Mouse (Mus musculus) MEL (cell line): ENCODE measurements around the gene Tfap2e. TPM values are rescaled to one million over a fixed set of nuclear protein-coding genes. Genes with fewer than 3 reads are reported as not detected.

Experiments
- DNase-seq: peaks from one replicate; pipeline ENCODE4 v3.0.0; 2011; ENCODE audit warnings: low read depth, low spot score
- H3K27ac ChIP-seq: 2 replicates; pipeline ENCODE4 v1.5.1; 2012; ENCODE audit warnings: low read depth, mild to moderate bottlenecking, control low read depth, low read length, moderate library complexity; ENCODE audit not compliant: control insufficient read depth
- H3K27me3 ChIP-seq, 2 experiments: fragments of 150-350 bp in 1 of 2; sonication (generic) in 1 of 2; 2 replicates each; pipeline ENCODE4 v1.6.1; 2012; ENCODE audit warnings: low read length in 2 of 2, mild to moderate bottlenecking in 2 of 2, improper control_type of control experiment in 1 of 2, moderate library complexity in 1 of 2; ENCODE audit not compliant: insufficient read depth in 2 of 2, control insufficient read depth in 1 of 2
- H3K36me3 ChIP-seq, 2 experiments: 2 replicates each; pipeline ENCODE4 v1.6.1; 2012 to 2014; ENCODE audit warnings: low read length in 2 of 2, improper control_type of control experiment in 1 of 2, inconsistent platforms in 1 of 2, mild to moderate bottlenecking in 1 of 2; ENCODE audit not compliant: insufficient read depth in 2 of 2, control insufficient read depth in 1 of 2
- H3K4me1 ChIP-seq, 2 experiments: fragments of 150-350 bp in 1 of 2; sonication (generic) in 1 of 2; 2 replicates each; pipeline ENCODE4 v1.6.1; 2012; ENCODE audit warnings: low read length in 2 of 2, improper control_type of control experiment in 1 of 2, mild to moderate bottlenecking in 1 of 2; ENCODE audit not compliant: insufficient read depth in 2 of 2, control insufficient read depth in 1 of 2
- H3K4me3 ChIP-seq, 2 experiments: fragments of 150-350 bp in 1 of 2; sonication (generic) in 1 of 2; 2 replicates each; pipeline ENCODE4 v1.5.1; 2012; ENCODE audit warnings: low read depth in 2 of 2, low read length in 2 of 2, mild to moderate bottlenecking in 2 of 2, moderate library complexity in 2 of 2, control low read depth in 1 of 2, improper control_type of control experiment in 1 of 2; ENCODE audit not compliant: control insufficient read depth in 1 of 2, insufficient read depth in 1 of 2
- H3K79me2 ChIP-seq: 2 replicates; pipeline ENCODE4 v1.6.1; 2012; ENCODE audit warnings: mild to moderate bottlenecking, low read length, moderate library complexity; ENCODE audit not compliant: control insufficient read depth, poor library complexity, insufficient read depth
- H3K9ac ChIP-seq: 2 replicates; pipeline ENCODE4 v1.6.1; 2012; ENCODE audit warnings: low read depth, mild to moderate bottlenecking, control low read depth, low read length, moderate library complexity; ENCODE audit not compliant: control insufficient read depth, poor library complexity, severe bottlenecking
- H3K9me3 ChIP-seq: fragments of 150-350 bp; sonication (generic); replicated peaks from 2 replicates; pipeline ENCODE4 v1.6.1; 2012; ENCODE audit warnings: mild to moderate bottlenecking, low read length, improper control_type of control experiment, moderate library complexity; ENCODE audit not compliant: insufficient read depth
- CHD1 ChIP-seq: IDR thresholded peaks from 2 replicates; pipeline ENCODE4 v1.6.1; 2012; ENCODE audit warnings: low read depth, mild to moderate bottlenecking, inconsistent platforms, low read length, improper control_type of control experiment
- E2F4 ChIP-seq: IDR thresholded peaks from 2 replicates; pipeline ENCODE4 v1.6.1; 2011; ENCODE audit warnings: low read depth, low read length, improper control_type of control experiment, borderline replicate concordance
- GABPA ChIP-seq: IDR thresholded peaks from 2 replicates; pipeline ENCODE4 v1.6.1; 2012; ENCODE audit warnings: low read depth, mild to moderate bottlenecking, inconsistent platforms, low read length, improper control_type of control experiment, moderate library complexity
- GATA1 ChIP-seq: IDR thresholded peaks from 2 replicates; pipeline ENCODE4 v1.6.1; 2011; ENCODE audit warnings: low read depth, low read length, improper control_type of control experiment
- HCFC1 ChIP-seq: IDR thresholded peaks from 2 replicates; pipeline ENCODE4 v1.6.1; 2012; ENCODE audit warnings: low read depth, mild to moderate bottlenecking, inconsistent platforms, low read length, improper control_type of control experiment, moderate library complexity
- JUND ChIP-seq: IDR thresholded peaks from 2 replicates; pipeline ENCODE4 v1.6.1; 2011; ENCODE audit warnings: low read depth, mild to moderate bottlenecking, improper control_type of control experiment, low read length
- KAT2A ChIP-seq: conservative IDR thresholded peaks from 2 replicates; pipeline ENCODE4 v1.6.1; 2012; ENCODE audit warnings: low read depth, low read length, improper control_type of control experiment, inconsistent platforms
- MAX ChIP-seq: IDR thresholded peaks from 2 replicates; pipeline ENCODE4 v1.6.1; 2011; ENCODE audit warnings: low read length, improper control_type of control experiment
- MAZ ChIP-seq: IDR thresholded peaks from 2 replicates; pipeline ENCODE4 v1.6.1; 2012; ENCODE audit warnings: low read depth, mild to moderate bottlenecking, inconsistent platforms, low read length, improper control_type of control experiment
- MXI1 ChIP-seq: IDR thresholded peaks from 2 replicates; pipeline ENCODE4 v1.6.1; 2011; ENCODE audit warnings: mild to moderate bottlenecking, low read depth, low read length, improper control_type of control experiment
- MYB ChIP-seq: IDR thresholded peaks from 2 replicates; pipeline ENCODE4 v1.6.1; 2011; ENCODE audit warnings: mild to moderate bottlenecking, low read depth, low read length, improper control_type of control experiment
- MYC ChIP-seq: IDR thresholded peaks from 2 replicates; pipeline ENCODE4 v1.6.1; 2011; ENCODE audit warnings: low read depth, mild to moderate bottlenecking, low read length, improper control_type of control experiment, moderate library complexity
- NELFE ChIP-seq: IDR thresholded peaks from 2 replicates; pipeline ENCODE4 v1.6.1; 2011; ENCODE audit warnings: low read depth, low read length, improper control_type of control experiment
- POLR2A ChIP-seq, 2 experiments: IDR thresholded peaks; 2 replicates each; pipeline ENCODE4 v1.6.1; 2011 to 2012; ENCODE audit warnings: low read length in 2 of 2, mild to moderate bottlenecking in 2 of 2, control low read depth in 1 of 2, improper control_type of control experiment in 1 of 2, low read depth in 1 of 2, moderate library complexity in 1 of 2; ENCODE audit not compliant: control insufficient read depth in 1 of 2, insufficient read depth in 1 of 2, poor library complexity in 1 of 2
- RCOR1 ChIP-seq: IDR thresholded peaks from 2 replicates; pipeline ENCODE4 v1.6.1; 2012; ENCODE audit warnings: low read depth, mild to moderate bottlenecking, inconsistent platforms, low read length, improper control_type of control experiment
- SIN3A ChIP-seq: IDR thresholded peaks from 2 replicates; pipeline ENCODE4 v1.6.1; 2012; ENCODE audit warnings: low read length, improper control_type of control experiment, inconsistent platforms
- TBP ChIP-seq: IDR thresholded peaks from 2 replicates; pipeline ENCODE4 v1.8.0; 2011; ENCODE audit warnings: low read depth, low read length, improper control_type of control experiment
- TCF12 ChIP-seq: IDR thresholded peaks from 2 replicates; pipeline ENCODE4 v1.6.1; 2014; ENCODE audit warnings: low read depth, mild to moderate bottlenecking, inconsistent platforms, low read length, improper control_type of control experiment, moderate library complexity
- UBTF ChIP-seq: IDR thresholded peaks from 2 replicates; pipeline ENCODE4 v1.6.1; 2012; ENCODE audit warnings: low read depth, mild to moderate bottlenecking, inconsistent platforms, low read length, improper control_type of control experiment, moderate library complexity, borderline replicate concordance; ENCODE audit not compliant: insufficient read depth
- USF1 ChIP-seq: IDR thresholded peaks from 2 replicates; pipeline ENCODE4 v1.6.1; 2014; ENCODE audit warnings: low read depth, mild to moderate bottlenecking, inconsistent platforms, low read length, improper control_type of control experiment, moderate library complexity
- USF2 ChIP-seq, 2 experiments: IDR thresholded peaks; 2 replicates each; pipeline ENCODE4 v1.6.1; 2011 to 2012; ENCODE audit warnings: improper control_type of control experiment in 2 of 2, low read length in 2 of 2, borderline replicate concordance in 1 of 2, inconsistent platforms in 1 of 2, low read depth in 1 of 2, mild to moderate bottlenecking in 1 of 2; ENCODE audit not compliant: insufficient read depth in 1 of 2
- ZKSCAN1 ChIP-seq: IDR thresholded peaks from 2 replicates; pipeline ENCODE4 v1.6.1; 2012; ENCODE audit warnings: low read depth, mild to moderate bottlenecking, inconsistent platforms, low read length, improper control_type of control experiment, moderate library complexity
- ZMIZ1 ChIP-seq: IDR thresholded peaks from 2 replicates; pipeline ENCODE4 v1.6.1; 2012; ENCODE audit warnings: low read depth, mild to moderate bottlenecking, inconsistent platforms, low read length, improper control_type of control experiment, moderate library complexity
- ZNF384 ChIP-seq: IDR thresholded peaks from 2 replicates; pipeline ENCODE4 v1.6.1; 2012; ENCODE audit warnings: low read depth, mild to moderate bottlenecking, inconsistent platforms, low read length, improper control_type of control experiment
- polyA plus RNA-seq, 2 experiments: library from polyadenylated mRNA; stranded (reverse) in 1 of 2; unstranded in 1 of 2; fragments of >175 nt in 1 of 2; fragments of >200 nt in 1 of 2; gene quantifications; 2 replicates each; pipeline versions ENCODE4 v1.2.1 to v1.2.4; 2012; ENCODE audit warnings: low replicate concordance in 2 of 2, low read depth in 1 of 2; ENCODE audit not compliant: insufficient read length in 2 of 2, insufficient read depth in 1 of 2, missing spikeins in 1 of 2
- total RNA-seq: library from RNA; depleted of rRNA; stranded (reverse); fragments of 300-350 nt; gene quantifications from 2 replicates; pipeline ENCODE4 v1.2.3, GENCODE M21; 2012

The Tfap2e gene
- total and polyA plus RNA-seq, 3 experiments, result 0.03 TPM; not detected in 2

GRCm38 (mm10) chr4:126782512-126782911, 46.5 kb upstream of the Tfap2e start:
- Histone ChIP-seq H3K9me3 (no peaks in the 10 kb centered on the region), H3K4me1 (no peaks in the 10 kb centered on the region), H3K36me3 (no peaks in the 10 kb centered on the region), H3K27ac (no peak overlapping the region), H3K27me3 (no peaks in the 10 kb centered on the region), H3K9ac (no peak overlapping the region), H3K4me3 (no peak overlapping the region), H3K79me2 (no peaks in the 10 kb centered on the region)
- DNase-seq, result no peak
- no peak for TF ChIP-seq RCOR1
- no peak for TF ChIP-seq GATA1
- TF ChIP-seq MXI1, result no peak
- no peak for TF ChIP-seq ZNF384
- TF ChIP-seq NELFE, result no peak
- TF ChIP-seq USF1, result no peak
- TF ChIP-seq MYB, result no peak
- no peak for TF ChIP-seq USF2 (IDR thresholded peaks at IDR 0.05; ENCODE audit: borderline replicate concordance in 1 of 2, insufficient read depth in 1 of 2, low read depth in 1 of 2, low read length in 2 of 2)
- TF ChIP-seq ZKSCAN1, result no peak
- no peak for TF ChIP-seq MYC

- Histone ChIP-seq H3K79me2 (no peaks in the 10 kb centered on the region), H3K36me3 (no peaks in the 10 kb centered on the region), H3K4me3 (no peak overlapping the region), H3K27ac (no peak overlapping the region), H3K9me3 (no peaks in the 10 kb centered on the region), H3K9ac (no peak overlapping the region), H3K27me3 (no peaks in the 10 kb centered on the region), H3K4me1 (no peaks in the 10 kb centered on the region)
- no peak for DNase-seq
- no peak for TF ChIP-seq TBP
Observed at GRCm38 (mm10) chr4:126781871-126782270, 45.8 kb upstream of the Tfap2e start.

- DNase-seq, result no peak
- Histone ChIP-seq H3K4me1 (no peaks in the 10 kb centered on the region), H3K9me3 (no peaks in the 10 kb centered on the region), H3K79me2 (no peaks in the 10 kb centered on the region), H3K36me3 (no peaks in the 10 kb centered on the region), H3K9ac (no peak overlapping the region), H3K27ac (no peak overlapping the region), H3K27me3 (no peaks in the 10 kb centered on the region), H3K4me3 (no peak overlapping the region)
- TF ChIP-seq ZMIZ1, result no peak
- TF ChIP-seq TBP, result no peak
- no peak for TF ChIP-seq SIN3A
- TF ChIP-seq UBTF, result no peak
- TF ChIP-seq MXI1, result no peak
- no peak for TF ChIP-seq MAX
- TF ChIP-seq TCF12, result no peak
- TF ChIP-seq ZNF384, result no peak
- no peak for TF ChIP-seq E2F4
- no peak for TF ChIP-seq GABPA
- no peak for TF ChIP-seq KAT2A
- no peak for TF ChIP-seq HCFC1
- no peak for TF ChIP-seq USF1
- TF ChIP-seq MAZ, result no peak
- TF ChIP-seq JUND, result no peak
- TF ChIP-seq POLR2A (IDR thresholded peaks at IDR 0.05; ENCODE audit: control insufficient read depth in 1 of 2, insufficient read depth in 1 of 2, low read depth in 1 of 2, low read length in 2 of 2, poor library complexity in 1 of 2), result no peak
- TF ChIP-seq RCOR1, result no peak
- TF ChIP-seq CHD1, result no peak
Observed at GRCm38 (mm10) chr4:126779826-126780775, 44.1 kb upstream of the Tfap2e start.
